Mouse (Mus musculus) bone marrow macrophage, adult 2 months (primary cell): Measurements from ENCODE around the gene Hcn1. TPM values are rescaled to one million over a fixed set of nuclear protein-coding genes. Genes with fewer than 3 reads are reported as not detected.

Source experiments
- H3K27ac ChIP-seq: 2 replicates; pipeline ENCODE4 v1.5.1; 2012; ENCODE audit warnings: low read depth, low read length; ENCODE audit not compliant: insufficient read depth
- H3K4me1 ChIP-seq: 2 replicates; pipeline ENCODE4 v1.6.1; 2012; ENCODE audit warnings: low read length; ENCODE audit not compliant: control insufficient read depth, insufficient read depth
- H3K4me3 ChIP-seq: 2 replicates; pipeline ENCODE4 v1.5.1; 2012; ENCODE audit warnings: mild to moderate bottlenecking, low read length, moderate library complexity; ENCODE audit not compliant: insufficient read depth
- CTCF ChIP-seq: IDR thresholded peaks from 2 replicates; pipeline ENCODE4 v1.5.1; 2012; ENCODE audit warnings: low read depth, mild to moderate bottlenecking, low read length, moderate library complexity
- POLR2A ChIP-seq: IDR thresholded peaks from 2 replicates; pipeline ENCODE4 v1.6.1; 2012; ENCODE audit warnings: mild to moderate bottlenecking, low read depth, low read length, borderline replicate concordance
- polyA plus RNA-seq: library from polyadenylated mRNA; stranded (reverse); fragments of >200 nt; gene quantifications from 2 replicates; pipeline ENCODE4 v1.2.4, GENCODE M21; 2012; ENCODE audit not compliant: missing spikeins, insufficient read depth, insufficient read length

Hcn1 gene
- not detected in 2 replicates for polyA plus RNA-seq

- no peaks in the 10 kb centered on the region; the same call in 1 of the 2 replicates for H3K4me1 ChIP-seq
- H3K4me3 ChIP-seq: peak within 1 kb of the TSS; percentile 44
- no peak within 1 kb of the TSS for H3K27ac ChIP-seq
- TF ChIP-seq CTCF (peak; percentile 34; the same call in 1 of the 2 replicates), POLR2A (no peak)
These were observed at the start of gene Hcn1 for GRCm38 (mm10) chr13:117602181-117602580. Gene Hcn1 (plus strand): TSS chr13:117602320.

GRCm38 (mm10) chr13:117567251-117567650, 34.9 kb upstream of the Hcn1 start:
- Histone ChIP-seq H3K4me3 (no peak overlapping the region), H3K4me1 (no peaks in the 10 kb centered on the region), H3K27ac (no peak overlapping the region)
- TF ChIP-seq POLR2A: no peak
- no peak for TF ChIP-seq CTCF

GRCm38 (mm10) chr13:117571747-117572146, 30.4 kb upstream of the Hcn1 start:
- no peak for TF ChIP-seq CTCF
- TF ChIP-seq POLR2A: no peak
- Histone ChIP-seq H3K4me1 (no peaks in the 10 kb centered on the region), H3K27ac (no peak overlapping the region), H3K4me3 (no peak overlapping the region)

GRCm38 (mm10) chr13:117594494-117595182, 7.5 kb upstream of the Hcn1 start:
- H3K4me1 ChIP-seq: no peaks in the 10 kb centered on the region
- H3K27ac ChIP-seq: no peak overlapping the region
- H3K4me3 ChIP-seq: no peak overlapping the region
- TF ChIP-seq POLR2A (no peak), CTCF (no peak)

GRCm38 (mm10) chr13:117595183-117595532, 7.0 kb upstream of the Hcn1 start:
- Histone ChIP-seq H3K27ac (no peak overlapping the region), H3K4me1 (no peaks in the 10 kb centered on the region), H3K4me3 (no peak overlapping the region)
- TF ChIP-seq CTCF (no peak), POLR2A (no peak)

- Histone ChIP-seq H3K4me1 (no peaks in the 10 kb centered on the region; the same call in 1 of the 2 replicates), H3K27ac (no peak overlapping the region), H3K4me3 (peak overlapping the region; percentile 44; the same call in 1 of the 2 replicates)
- TF ChIP-seq POLR2A (no peak), CTCF (no peak)
These were observed 672 bp upstream of the Hcn1 start for GRCm38 (mm10) chr13:117601331-117601965.

GRCm38 (mm10) chr13:117602617-117603358, 668 bp downstream of the Hcn1 start:
- H3K4me3 ChIP-seq: peak overlapping the region; percentile 44
- no peaks in the 10 kb centered on the region; the same call in 1 of the 2 replicates for H3K4me1 ChIP-seq
- TF ChIP-seq POLR2A (no peak), CTCF (no peak)
- no peak overlapping the region for H3K27ac ChIP-seq

GRCm38 (mm10) chr13:117603421-117603820, 1.3 kb downstream of the Hcn1 start:
- H3K4me1 ChIP-seq: no peaks in the 10 kb centered on the region; the same call in 1 of the 2 replicates
- H3K27ac ChIP-seq: no peak overlapping the region
- no peak overlapping the region for H3K4me3 ChIP-seq
- no peak for TF ChIP-seq POLR2A
- TF ChIP-seq CTCF: no peak

GRCm38 (mm10) chr13:117604073-117604472, 2.0 kb downstream of the Hcn1 start:
- Histone ChIP-seq H3K4me3 (no peak overlapping the region), H3K27ac (no peak overlapping the region), H3K4me1 (no peaks in the 10 kb centered on the region; the same call in 1 of the 2 replicates)
- TF ChIP-seq POLR2A (no peak), CTCF (no peak)

- no peak for TF ChIP-seq POLR2A
- TF ChIP-seq CTCF: no peak
- Histone ChIP-seq H3K4me3 (no peak overlapping the region), H3K4me1 (no peaks in the 10 kb centered on the region; the same call in 1 of the 2 replicates), H3K27ac (no peak overlapping the region)
These were observed 3.0 kb downstream of the Hcn1 start for GRCm38 (mm10) chr13:117604971-117605750.
